Mouse (Mus musculus) frontal cortex, postnatal 14 days (tissue): ENCODE measurements around the gene Hist3h2a.

Experiments
- DNase-seq, 2 experiments: peaks; one replicate each; pipeline ENCODE4 v3.0.0; 2022; ENCODE audit warnings: low spot score in 2 of 2

The Hist3h2a gene

GRCm38 (mm10) chr11:58991911-58992310, 37.4 kb downstream of the Hist3h2a start:
- no peak for DNase-seq

- no peak for DNase-seq
These were observed 38.7 kb downstream of the Hist3h2a start for GRCm38 (mm10) chr11:58993091-58993670.

- peak in 1 of 2 experiments; percentile 32 for DNase-seq
These were observed 39.9 kb downstream of the Hist3h2a start for GRCm38 (mm10) chr11:58994337-58994826.

GRCm38 (mm10) chr11:58995061-58995806, 40.7 kb downstream of the Hist3h2a start:
- DNase-seq, result no peak

GRCm38 (mm10) chr11:58995807-58996370, 41.4 kb downstream of the Hist3h2a start:
- DNase-seq, result no peak

- DNase-seq, result no peak
These were observed 43.1 kb downstream of the Hist3h2a start for GRCm38 (mm10) chr11:58997541-58997940.

- no peak for DNase-seq
These were observed 44.7 kb downstream of the Hist3h2a start for GRCm38 (mm10) chr11:58999158-58999557.

GRCm38 (mm10) chr11:58999830-59000229, 45.3 kb downstream of the Hist3h2a start:
- DNase-seq, result no peak

GRCm38 (mm10) chr11:59000635-59001034, 46.1 kb downstream of the Hist3h2a start:
- DNase-seq, result no peak

- DNase-seq, result no peak
These were observed 48.0 kb downstream of the Hist3h2a start for GRCm38 (mm10) chr11:59002327-59003079.
